Mouse (Mus musculus) erythroid progenitor cell, adult 5-6 weeks (primary cell): ENCODE data around the gene Galnt2. TPM values are rescaled to one million over a fixed set of nuclear protein-coding genes. Genes with fewer than 3 reads are reported as not detected.

ENCODE experiments used
- ATAC-seq: replicated peaks from 2 replicates; pipeline ENCODE4 v1.8.0; 2016; ENCODE audit warnings: moderate number of reproducible peaks, mild to moderate bottlenecking, moderate TSS enrichment, inconsistent platforms; ENCODE audit not compliant: poor library complexity, low FRiP score, severe bottlenecking
- total RNA-seq, 2 experiments: library from RNA; stranded (forward) in 1 of 2; stranded (reverse) in 1 of 2; fragments of 150-400 nt in 1 of 2; fragments of 186-747, 209-891 nt in 1 of 2; gene quantifications; 2 replicates each; pipeline versions ENCODE4 v1.2.3 to v1.2.4; 2015 to 2017; ENCODE audit warnings: low replicate concordance in 2 of 2

The Galnt2 gene
- total RNA-seq, 2 experiments from 2014 or later: 15.5 TPM; not detected in 1

GRCm38 (mm10) chr8:124312228-124312627, 81.0 kb downstream of the Galnt2 start:
- no peak for ATAC-seq

GRCm38 (mm10) chr8:124314803-124315202, 83.6 kb downstream of the Galnt2 start:
- no peak for ATAC-seq

- ATAC-seq: no peak
These were observed 85.4 kb downstream of the Galnt2 start for GRCm38 (mm10) chr8:124316466-124317136.

- ATAC-seq: no peak
These were observed 86.0 kb downstream of the Galnt2 start for GRCm38 (mm10) chr8:124317191-124317682.

- ATAC-seq: no peak
These were observed 86.6 kb downstream of the Galnt2 start for GRCm38 (mm10) chr8:124317821-124318220.

GRCm38 (mm10) chr8:124318612-124319315, 87.6 kb downstream of the Galnt2 start:
- ATAC-seq: no peak

GRCm38 (mm10) chr8:124319316-124319652, 88.1 kb downstream of the Galnt2 start:
- no peak for ATAC-seq

- no peak for ATAC-seq
These were observed 90.1 kb downstream of the Galnt2 start for GRCm38 (mm10) chr8:124321227-124321840.

- ATAC-seq: no peak
These were observed 92.2 kb downstream of the Galnt2 start for GRCm38 (mm10) chr8:124323356-124323755.

- ATAC-seq: no peak
These were observed 97.1 kb downstream of the Galnt2 start for GRCm38 (mm10) chr8:124328259-124328658.

- ATAC-seq: no peak
These were observed 98.5 kb downstream of the Galnt2 start for GRCm38 (mm10) chr8:124329690-124330089.

GRCm38 (mm10) chr8:124330433-124330832, 99.2 kb downstream of the Galnt2 start:
- ATAC-seq: no peak

- ATAC-seq: no peak
These were observed 99.9 kb downstream of the Galnt2 start for GRCm38 (mm10) chr8:124331094-124331493.

GRCm38 (mm10) chr8:124331706-124332105, 100.5 kb downstream of the Galnt2 start:
- ATAC-seq: no peak

GRCm38 (mm10) chr8:124336302-124336701, 105.1 kb downstream of the Galnt2 start:
- ATAC-seq: no peak

- no peak for ATAC-seq
These were observed 108.6 kb downstream of the Galnt2 start for GRCm38 (mm10) chr8:124339742-124340141.

GRCm38 (mm10) chr8:124340360-124341068, 109.3 kb downstream of the Galnt2 start:
- ATAC-seq: no peak

- no peak for ATAC-seq
These were observed 112.0 kb downstream of the Galnt2 start for GRCm38 (mm10) chr8:124343151-124343550.

GRCm38 (mm10) chr8:124343991-124344390, 112.8 kb downstream of the Galnt2 start:
- ATAC-seq: no peak

GRCm38 (mm10) chr8:124345098-124345497, 113.9 kb downstream of the Galnt2 start:
- ATAC-seq: no peak
